Mouse (Mus musculus) cerebellum, adult 2 months (tissue): ENCODE measurements around the gene S1pr4.

ENCODE experiments used
- CTCF ChIP-seq: fragments of 200-500 bp; IDR thresholded peaks from 2 replicates; pipeline ENCODE4 v1.5.1; 2011; ENCODE audit warnings: low read depth, mild to moderate bottlenecking, control low read depth, low read length, moderate library complexity, borderline replicate concordance; ENCODE audit not compliant: insufficient read depth
- POLR2A ChIP-seq: fragments of 200-500 bp; IDR thresholded peaks from 2 replicates; pipeline ENCODE4 v1.6.1; 2011; ENCODE audit warnings: low read length, control low read depth, borderline replicate concordance; ENCODE audit not compliant: insufficient read depth

- TF ChIP-seq CTCF: no peak
- no peak for TF ChIP-seq POLR2A
Observed at GRCm38 (mm10) chr10:81463531-81463930, 36.4 kb downstream of the S1pr4 start.
